Mouse (Mus musculus): ENCODE data around the gene Polr2e. TPM values are rescaled to one million over a fixed set of nuclear protein-coding genes. Genes with fewer than 3 reads are reported as not detected.

Polr2e gene
- polyA plus RNA-seq, 1 experiment from 2014 or later: 182 TPM

DNA sequence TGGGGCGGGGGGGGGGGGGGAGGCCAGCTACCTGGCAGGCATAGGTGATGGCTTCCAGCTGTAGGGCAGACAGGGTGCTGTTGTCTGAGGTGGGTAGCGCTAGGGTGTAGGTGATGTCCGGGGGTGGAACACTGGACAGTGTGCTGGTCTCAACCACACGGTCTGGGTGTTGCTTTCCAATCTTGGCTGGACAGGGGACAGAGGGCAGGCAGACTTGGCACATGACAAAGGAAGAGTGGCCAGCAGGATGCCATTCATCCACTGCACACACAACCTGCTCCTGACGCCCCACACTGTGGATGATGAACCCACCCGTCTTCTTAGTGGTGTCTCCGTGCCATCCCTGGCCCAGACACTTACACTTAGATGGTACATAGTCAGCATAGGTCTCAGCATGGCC lies 29.7 kb upstream of the Polr2e start:
- H3K4me3 ChIP-seq (ENCODE audit: low read depth, low read length): no peak overlapping the region
- peaks cover 6% of the 10 kb centered on the region; the same call in 1 of the 2 replicates for H3K36me3 ChIP-seq (ENCODE audit: control insufficient read depth, insufficient read depth, low read length)
- 88% methylated on average over 6 of the region's 7 CpGs for WGBS (ENCODE audit: insufficient replicate concordance)

DNA sequence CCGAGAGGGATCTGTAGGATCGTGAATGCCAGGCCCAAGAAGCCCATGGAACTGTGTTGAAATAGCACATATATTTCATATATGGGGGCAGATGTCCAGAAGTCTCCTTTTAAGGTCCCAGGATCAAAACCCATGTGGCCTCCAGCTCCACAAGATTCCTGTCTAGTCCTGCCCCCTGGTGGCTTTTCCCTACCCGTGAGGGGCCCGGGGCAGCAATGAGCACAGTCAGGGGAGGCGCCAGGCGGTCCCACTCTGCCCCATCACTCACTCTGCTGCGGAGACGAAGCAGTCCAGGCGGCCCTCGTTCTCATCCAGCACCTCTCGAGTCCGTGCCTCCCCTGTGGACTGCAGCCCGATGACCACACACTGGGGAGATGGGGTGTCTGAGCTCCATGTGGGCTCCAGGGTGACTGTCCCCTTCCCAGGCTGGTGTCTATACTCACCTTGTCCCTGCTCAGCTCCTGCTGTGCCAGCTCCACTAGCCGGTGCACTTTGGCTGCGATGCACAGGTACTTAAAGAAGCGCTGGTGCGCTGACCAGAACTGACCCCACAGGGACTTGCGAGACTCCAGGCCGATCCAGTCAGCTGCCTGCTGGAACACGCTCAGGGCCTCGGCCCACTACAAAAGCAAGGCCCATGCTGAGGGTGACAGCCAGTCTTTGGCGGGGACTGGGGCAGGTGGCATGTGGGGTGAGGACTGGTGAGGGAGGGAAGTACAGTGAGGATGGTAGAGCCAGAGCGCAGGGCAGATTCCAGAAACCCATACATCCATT lies 24.5 kb upstream of the Polr2e start:
- peaks cover 6% of the 10 kb centered on the region; the same call in 1 of the 2 replicates for H3K36me3 ChIP-seq (ENCODE audit: control insufficient read depth, insufficient read depth, low read length)
- no peak for ATAC-seq (replicated peaks; ENCODE audit: insufficient number of reproducible peaks, low FRiP score, low TSS enrichment)
- no peaks in the 10 kb centered on the region for H3K4me1 ChIP-seq (ENCODE audit: control insufficient read depth, insufficient read depth, low read length)
- H3K9me3 ChIP-seq (replicated peaks; ENCODE audit: control insufficient read depth, low read length): no peaks in the 10 kb centered on the region
- WGBS (ENCODE audit: insufficient replicate concordance): 72% methylated on average over 23 of the region's 23 CpGs
- no peak overlapping the region for H3K4me3 ChIP-seq (ENCODE audit: low read depth, low read length)
- no peaks in the 10 kb centered on the region for H3K27me3 ChIP-seq (ENCODE audit: control insufficient read depth, insufficient read depth, low read length)
- no peak overlapping the region for H3K9ac ChIP-seq (ENCODE audit: low read depth, low read length)
- no peak overlapping the region for H3K27ac ChIP-seq (ENCODE audit: low read depth, low read length)
- H3K4me2 ChIP-seq: no peak overlapping the region

More for the DNA sequence above, 29.7 kb upstream of the Polr2e start:
- no peak overlapping the region for H3K4me2 ChIP-seq
- no peaks in the 10 kb centered on the region for H3K9me3 ChIP-seq (replicated peaks; ENCODE audit: control insufficient read depth, low read length)
- no peaks in the 10 kb centered on the region for H3K27me3 ChIP-seq (ENCODE audit: control insufficient read depth, insufficient read depth, low read length)
- peaks cover 30% of the 10 kb centered on the region for H3K4me1 ChIP-seq (ENCODE audit: control insufficient read depth, insufficient read depth, low read length)
- ATAC-seq (replicated peaks; ENCODE audit: insufficient number of reproducible peaks, low FRiP score, low TSS enrichment): no peak
- H3K9ac ChIP-seq (ENCODE audit: low read depth, low read length): 0 out of 2 replicates have a peak overlapping the region, but pooled peaks have one; percentile 22
- no peak overlapping the region for H3K27ac ChIP-seq (ENCODE audit: low read depth, low read length)

- no peaks in the 10 kb centered on the region for H3K27me3 ChIP-seq (ENCODE audit: control insufficient read depth, insufficient read depth, low read length)
- WGBS (ENCODE audit: insufficient replicate concordance): 88% methylated on average over 5 of the region's 5 CpGs
- ATAC-seq (replicated peaks; ENCODE audit: insufficient number of reproducible peaks, low FRiP score, low TSS enrichment): no peak
- H3K36me3 ChIP-seq (ENCODE audit: control insufficient read depth, insufficient read depth, low read length): peaks cover 6% of the 10 kb centered on the region; the same call in 1 of the 2 replicates
- H3K4me3 ChIP-seq (ENCODE audit: low read depth, low read length): no peak overlapping the region
- no peak overlapping the region for H3K9ac ChIP-seq (ENCODE audit: low read depth, low read length)
- H3K27ac ChIP-seq (ENCODE audit: low read depth, low read length): no peak overlapping the region
- H3K9me3 ChIP-seq (replicated peaks; ENCODE audit: control insufficient read depth, low read length): no peaks in the 10 kb centered on the region
- no peak overlapping the region for H3K4me2 ChIP-seq
- H3K4me1 ChIP-seq (ENCODE audit: control insufficient read depth, insufficient read depth, low read length): no peaks in the 10 kb centered on the region
Observed at GRCm38 (mm10) chr10:80063104-80063503, 23.5 kb upstream of the Polr2e start.

DNA sequence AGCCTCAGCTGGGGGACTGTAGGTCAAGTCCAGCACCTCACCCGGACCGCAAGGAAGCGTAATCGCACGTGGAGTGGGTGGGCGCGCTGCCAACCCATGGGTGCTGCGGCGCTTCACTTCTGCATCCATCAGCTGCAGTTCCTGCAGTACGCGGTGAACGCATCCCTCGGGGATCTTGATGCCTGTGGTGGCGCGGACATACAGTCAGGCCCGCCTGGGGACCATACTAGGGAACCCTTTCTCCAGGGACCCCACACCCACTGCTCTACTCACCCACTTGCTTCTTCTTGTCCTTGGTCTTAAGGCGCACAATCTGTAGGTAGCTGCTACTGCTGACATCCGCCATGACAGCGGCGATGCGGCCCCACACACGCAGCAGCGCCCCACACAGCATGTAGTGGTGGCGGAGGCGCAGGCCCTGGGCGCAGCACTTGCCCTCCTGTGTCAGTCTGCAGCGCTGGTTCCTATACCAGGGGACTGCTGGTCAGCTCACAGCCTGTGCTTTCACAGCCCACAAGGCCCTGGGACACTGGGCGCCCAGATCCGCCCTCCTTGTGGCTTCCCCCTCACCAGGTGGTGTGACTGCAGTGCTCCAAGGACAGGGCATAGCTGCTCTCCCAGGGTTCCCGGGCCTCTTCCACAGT lies 18.2 kb upstream of the Polr2e start:
- Histone ChIP-seq H3K9me3 (replicated peaks; ENCODE audit: control insufficient read depth, low read length) (no peaks in the 10 kb centered on the region), H3K4me1 (ENCODE audit: control insufficient read depth, insufficient read depth, low read length) (peaks cover 15% of the 10 kb centered on the region), H3K27me3 (ENCODE audit: control insufficient read depth, insufficient read depth, low read length) (no peaks in the 10 kb centered on the region), H3K4me3 (ENCODE audit: low read depth, low read length) (no peak overlapping the region), H3K27ac (ENCODE audit: low read depth, low read length) (no peak overlapping the region), H3K9ac (ENCODE audit: low read depth, low read length) (no peak overlapping the region), H3K36me3 (ENCODE audit: control insufficient read depth, insufficient read depth, low read length) (peaks cover 12% of the 10 kb centered on the region), H3K4me2 (no peak overlapping the region)
- ATAC-seq (replicated peaks; ENCODE audit: insufficient number of reproducible peaks, low FRiP score, low TSS enrichment): no peak
- WGBS (ENCODE audit: insufficient replicate concordance): 69% methylated on average over 30 of the region's 30 CpGs

DNA sequence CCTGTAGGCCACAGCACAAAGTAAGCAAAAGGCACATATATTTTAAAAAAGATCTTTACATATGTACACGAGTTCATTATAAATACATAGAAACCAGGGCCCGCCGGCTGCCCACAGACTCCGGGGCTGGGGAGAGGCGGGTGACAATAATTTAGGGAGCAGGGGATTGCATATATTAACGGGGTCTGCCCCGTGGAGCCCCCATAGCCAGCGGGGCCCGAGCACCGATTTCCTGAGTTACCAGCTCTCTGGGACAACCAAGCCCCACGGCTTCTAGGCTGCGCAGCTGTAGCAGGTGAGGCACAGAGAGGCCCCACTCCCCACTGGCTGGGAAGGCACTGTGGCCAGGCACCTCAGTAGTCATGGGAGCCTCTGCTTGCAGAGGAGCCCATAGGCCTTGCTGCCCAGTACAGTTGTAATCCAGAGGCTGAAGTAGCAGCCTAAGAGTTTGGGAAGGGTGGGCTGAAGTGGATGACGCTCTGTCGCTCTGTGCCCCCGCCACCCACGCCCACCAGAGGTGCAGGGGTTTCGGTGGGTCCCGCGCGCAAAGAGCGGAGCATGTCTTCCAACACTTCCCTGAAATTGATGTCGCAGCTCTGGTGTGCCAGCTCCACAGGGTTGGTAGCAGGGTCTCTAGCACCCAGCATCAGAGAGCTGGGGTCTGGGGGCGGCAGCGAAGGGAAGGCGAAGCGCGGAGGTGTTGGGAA lies 17.5 kb upstream of the Polr2e start:
- Histone ChIP-seq H3K36me3 (ENCODE audit: control insufficient read depth, insufficient read depth, low read length) (peaks cover 12% of the 10 kb centered on the region), H3K4me3 (ENCODE audit: low read depth, low read length) (no peak overlapping the region), H3K4me1 (ENCODE audit: control insufficient read depth, insufficient read depth, low read length) (peaks cover 21% of the 10 kb centered on the region), H3K27ac (ENCODE audit: low read depth, low read length) (no peak overlapping the region), H3K27me3 (ENCODE audit: control insufficient read depth, insufficient read depth, low read length) (no peaks in the 10 kb centered on the region), H3K9me3 (replicated peaks; ENCODE audit: control insufficient read depth, low read length) (no peaks in the 10 kb centered on the region), H3K9ac (ENCODE audit: low read depth, low read length) (no peak overlapping the region), H3K4me2 (no peak overlapping the region)
- no peak for ATAC-seq (replicated peaks; ENCODE audit: insufficient number of reproducible peaks, low FRiP score, low TSS enrichment)
- 88% methylated on average over 27 of the region's 27 CpGs for WGBS (ENCODE audit: insufficient replicate concordance)

GRCm38 (mm10) chr10:80056506-80056905 lies 16.9 kb upstream of the Polr2e start:
- Histone ChIP-seq H3K4me2 (no peak overlapping the region), H3K9ac (ENCODE audit: low read depth, low read length) (no peak overlapping the region), H3K4me3 (ENCODE audit: low read depth, low read length) (no peak overlapping the region), H3K27me3 (ENCODE audit: control insufficient read depth, insufficient read depth, low read length) (no peaks in the 10 kb centered on the region), H3K36me3 (ENCODE audit: control insufficient read depth, insufficient read depth, low read length) (peaks cover 12% of the 10 kb centered on the region), H3K4me1 (ENCODE audit: control insufficient read depth, insufficient read depth, low read length) (peaks cover 28% of the 10 kb centered on the region), H3K27ac (ENCODE audit: low read depth, low read length) (no peak overlapping the region), H3K9me3 (replicated peaks; ENCODE audit: control insufficient read depth, low read length) (no peaks in the 10 kb centered on the region)
- no peak for ATAC-seq (replicated peaks; ENCODE audit: insufficient number of reproducible peaks, low FRiP score, low TSS enrichment)
- WGBS (ENCODE audit: insufficient replicate concordance): 84% methylated on average over 4 of the region's 4 CpGs

DNA sequence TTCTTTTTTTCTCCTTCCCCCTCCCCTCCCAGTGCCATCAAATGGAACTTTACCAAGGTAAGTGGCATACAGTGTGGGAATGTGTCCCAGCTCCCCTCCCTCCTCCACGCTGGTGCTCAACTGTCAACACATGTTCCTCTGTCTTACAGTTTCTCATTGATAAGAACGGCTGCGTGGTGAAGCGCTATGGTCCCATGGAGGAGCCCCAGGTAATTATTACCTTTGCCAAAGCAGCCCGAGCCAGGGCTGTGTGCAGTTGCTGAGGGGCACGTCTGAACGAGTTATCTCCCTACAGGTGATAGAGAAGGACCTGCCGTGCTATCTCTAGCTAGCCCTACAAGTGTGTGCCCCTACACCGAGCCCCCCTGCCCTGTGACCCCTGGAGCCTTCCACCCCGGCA lies 16.3 kb upstream of the Polr2e start:
- no peak for ATAC-seq (replicated peaks; ENCODE audit: insufficient number of reproducible peaks, low FRiP score, low TSS enrichment)
- 0 out of 2 replicates have a peak overlapping the region, but pooled peaks have one; percentile 93 for H3K4me3 ChIP-seq (ENCODE audit: low read depth, low read length)
- peak overlapping the region; percentile 11; the same call in 1 of the 2 replicates for H3K9ac ChIP-seq (ENCODE audit: low read depth, low read length)
- 61% methylated on average over 9 of the region's 10 CpGs for whole genome bisulfite sequencing (ENCODE audit: insufficient replicate concordance)
- H3K36me3 ChIP-seq (ENCODE audit: control insufficient read depth, insufficient read depth, low read length): peaks cover 12% of the 10 kb centered on the region
- peak overlapping the region; percentile 88 for H3K4me2 ChIP-seq
- H3K9me3 ChIP-seq (replicated peaks; ENCODE audit: control insufficient read depth, low read length): no peaks in the 10 kb centered on the region
- H3K4me1 ChIP-seq (ENCODE audit: control insufficient read depth, insufficient read depth, low read length): peaks cover 28% of the 10 kb centered on the region
- H3K27ac ChIP-seq (ENCODE audit: low read depth, low read length): no peak overlapping the region
- no peaks in the 10 kb centered on the region for H3K27me3 ChIP-seq (ENCODE audit: control insufficient read depth, insufficient read depth, low read length)

DNA sequence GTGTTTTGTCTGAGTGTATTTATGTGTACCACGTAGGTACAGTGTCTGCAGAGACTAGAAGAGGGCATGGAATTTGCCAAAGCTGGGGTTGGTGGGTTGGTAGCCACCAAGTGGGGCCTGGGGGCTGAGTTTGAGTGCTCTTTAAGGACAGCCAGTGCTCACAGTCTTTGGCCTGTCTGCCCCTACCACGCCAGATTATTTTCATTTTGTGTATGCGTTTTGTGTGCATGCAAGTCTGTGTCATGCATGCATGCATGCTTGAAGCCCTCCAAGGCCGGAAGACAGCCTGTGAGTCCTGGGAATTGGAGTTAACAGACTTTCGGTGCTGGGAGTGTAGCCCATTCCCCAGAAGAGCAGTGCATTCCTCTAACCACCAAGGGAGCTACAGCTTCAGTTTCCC lies 15.8 kb upstream of the Polr2e start:
- Histone ChIP-seq H3K9me3 (replicated peaks; ENCODE audit: control insufficient read depth, low read length) (no peaks in the 10 kb centered on the region), H3K4me1 (ENCODE audit: control insufficient read depth, insufficient read depth, low read length) (peaks cover 31% of the 10 kb centered on the region), H3K27ac (ENCODE audit: low read depth, low read length) (no peak overlapping the region), H3K27me3 (ENCODE audit: control insufficient read depth, insufficient read depth, low read length) (no peaks in the 10 kb centered on the region), H3K9ac (ENCODE audit: low read depth, low read length) (peak overlapping the region; percentile 11), H3K36me3 (ENCODE audit: control insufficient read depth, insufficient read depth, low read length) (peaks cover 12% of the 10 kb centered on the region), H3K4me3 (ENCODE audit: low read depth, low read length) (peak overlapping the region; percentile 93; the same call in 1 of the 2 replicates), H3K4me2 (peak overlapping the region; percentile 88)
- no peak for ATAC-seq (replicated peaks; ENCODE audit: insufficient number of reproducible peaks, low FRiP score, low TSS enrichment)
- 79% methylated on average over 5 of the region's 5 CpGs for WGBS (ENCODE audit: insufficient replicate concordance)
